Mouse (Mus musculus): Measurements from ENCODE around the gene C87436. TPM values are rescaled to one million over a fixed set of nuclear protein-coding genes. Genes with fewer than 3 reads are reported as not detected.
A peak's percentile ranks its signal among the peaks of the same experiment; 100 is the strongest.
"Not testable (repeated sequence)": the region's sequence is repeated elsewhere in the genome, so short reads cannot be mapped to it uniquely, and the experiment has no call there.

C87436 gene
- total RNA-seq, 2 experiments from 2014 or later = 16.5 to 23.5 TPM

GRCm38 (mm10) chr6:86485943-86486640 is 47.9 kb downstream of the C87436 start:
- no peak for DNase-seq

- peak; percentile 88 to 90 for DNase-seq
These were observed 49.4 kb downstream of the C87436 start for GRCm38 (mm10) chr6:86487358-86488148.

- peak in 1 of 2 experiments; percentile 39 for DNase-seq
These were observed 49.9 kb downstream of the C87436 start for GRCm38 (mm10) chr6:86488149-86488485.

GRCm38 (mm10) chr6:86489945-86490344 is 51.8 kb downstream of the C87436 start:
- no peak for DNase-seq

GRCm38 (mm10) chr6:86490413-86490812 is 52.2 kb downstream of the C87436 start:
- not testable (repeated sequence) for DNase-seq

- no peak for DNase-seq
These were observed 55.5 kb downstream of the C87436 start for GRCm38 (mm10) chr6:86493469-86494263.

- no peak for DNase-seq
These were observed 56.6 kb downstream of the C87436 start for GRCm38 (mm10) chr6:86494767-86495166.

- DNase-seq = no peak
These were observed 57.5 kb downstream of the C87436 start for GRCm38 (mm10) chr6:86495661-86496060.

GRCm38 (mm10) chr6:86496127-86496526 is 58.0 kb downstream of the C87436 start:
- DNase-seq = no peak

GRCm38 (mm10) chr6:86496585-86496984 is 58.4 kb downstream of the C87436 start:
- no peak for DNase-seq

GRCm38 (mm10) chr6:86497071-86497815 is 59.1 kb downstream of the C87436 start:
- DNase-seq = peak; percentile 59 to 68

GRCm38 (mm10) chr6:86497942-86498732 is 60.0 kb downstream of the C87436 start:
- DNase-seq = no peak

- no peak for DNase-seq
These were observed 61.5 kb downstream of the C87436 start for GRCm38 (mm10) chr6:86499571-86500109.

- DNase-seq = no peak
These were observed 65.3 kb downstream of the C87436 start for GRCm38 (mm10) chr6:86503513-86503912.

GRCm38 (mm10) chr6:86505671-86506070 is 67.5 kb downstream of the C87436 start:
- peak in 1 of 2 experiments; percentile 55 for DNase-seq

- DNase-seq = no peak
These were observed 68.1 kb downstream of the C87436 start for GRCm38 (mm10) chr6:86506309-86506708.

- no peak for DNase-seq
These were observed 68.9 kb downstream of the C87436 start for GRCm38 (mm10) chr6:86507116-86507515.

- no peak for DNase-seq
These were observed 70.6 kb downstream of the C87436 start for GRCm38 (mm10) chr6:86508736-86509135.

- no peak for DNase-seq
These were observed 71.2 kb downstream of the C87436 start for GRCm38 (mm10) chr6:86509194-86509865.

GRCm38 (mm10) chr6:86509866-86510200 is 71.7 kb downstream of the C87436 start:
- DNase-seq = no peak
